Mouse (Mus musculus): ENCODE data around the gene Snx17. TPM values are rescaled to one million over a fixed set of nuclear protein-coding genes. Genes with fewer than 3 reads are reported as not detected.

The Snx17 gene
- polyA plus RNA-seq, 1 experiment from 2014 or later = 145 TPM

DNA sequence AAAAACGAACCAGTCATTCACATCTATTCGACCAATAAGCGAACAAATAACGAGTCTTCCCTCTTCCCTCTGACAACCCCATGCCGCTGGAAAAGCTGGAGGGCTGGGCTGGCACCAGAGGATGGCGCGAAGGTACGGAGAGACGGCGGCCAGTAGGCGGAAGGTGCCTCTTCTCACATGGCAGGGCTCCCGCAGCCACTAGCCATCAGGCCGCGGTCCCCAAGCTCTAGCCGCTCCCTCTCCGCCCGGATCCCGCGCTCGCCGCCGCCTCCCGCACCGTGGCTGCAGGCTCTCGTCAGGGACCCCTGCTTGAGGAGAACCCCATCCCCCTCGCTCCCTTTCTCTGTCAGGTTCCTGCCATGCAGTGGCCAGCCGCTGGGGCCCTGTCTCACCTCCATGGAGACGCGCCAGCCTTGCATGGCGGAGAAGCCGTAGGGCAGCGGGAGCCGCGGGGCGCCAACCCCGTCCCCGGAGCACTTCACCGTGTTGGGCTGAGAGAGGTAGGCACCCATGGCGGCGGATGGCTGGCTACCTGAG, 27.0 kb downstream of the Snx17 start:
- no peaks in the 10 kb centered on the region for H3K27me3 ChIP-seq (ENCODE audit: control insufficient read depth, insufficient read depth, low read depth, low read length)
- H3K27ac ChIP-seq (ENCODE audit: low read length) = peak overlapping the region; percentile 90
- H3K4me2 ChIP-seq (ENCODE audit: low read depth, low read length) = peak overlapping the region; percentile 76
- peak overlapping the region; percentile 94 for H3K9ac ChIP-seq (ENCODE audit: low read length)
- H3K9me3 ChIP-seq (ENCODE audit: control insufficient read depth, low read length) = no peaks in the 10 kb centered on the region
- peak overlapping the region; percentile 99 for H3K4me3 ChIP-seq (ENCODE audit: low read length)
- ATAC-seq (ENCODE audit: low read depth) = peak; percentile 34
- under 1% methylated on average over 32 of the region's 40 CpGs for WGBS
- no peaks in the 10 kb centered on the region for H3K36me3 ChIP-seq (ENCODE audit: control insufficient read depth, insufficient read depth, low read length)
- peaks cover 10% of the 10 kb centered on the region for H3K4me1 ChIP-seq (replicated peaks; ENCODE audit: control insufficient read depth, insufficient read depth, low read length)

DNA sequence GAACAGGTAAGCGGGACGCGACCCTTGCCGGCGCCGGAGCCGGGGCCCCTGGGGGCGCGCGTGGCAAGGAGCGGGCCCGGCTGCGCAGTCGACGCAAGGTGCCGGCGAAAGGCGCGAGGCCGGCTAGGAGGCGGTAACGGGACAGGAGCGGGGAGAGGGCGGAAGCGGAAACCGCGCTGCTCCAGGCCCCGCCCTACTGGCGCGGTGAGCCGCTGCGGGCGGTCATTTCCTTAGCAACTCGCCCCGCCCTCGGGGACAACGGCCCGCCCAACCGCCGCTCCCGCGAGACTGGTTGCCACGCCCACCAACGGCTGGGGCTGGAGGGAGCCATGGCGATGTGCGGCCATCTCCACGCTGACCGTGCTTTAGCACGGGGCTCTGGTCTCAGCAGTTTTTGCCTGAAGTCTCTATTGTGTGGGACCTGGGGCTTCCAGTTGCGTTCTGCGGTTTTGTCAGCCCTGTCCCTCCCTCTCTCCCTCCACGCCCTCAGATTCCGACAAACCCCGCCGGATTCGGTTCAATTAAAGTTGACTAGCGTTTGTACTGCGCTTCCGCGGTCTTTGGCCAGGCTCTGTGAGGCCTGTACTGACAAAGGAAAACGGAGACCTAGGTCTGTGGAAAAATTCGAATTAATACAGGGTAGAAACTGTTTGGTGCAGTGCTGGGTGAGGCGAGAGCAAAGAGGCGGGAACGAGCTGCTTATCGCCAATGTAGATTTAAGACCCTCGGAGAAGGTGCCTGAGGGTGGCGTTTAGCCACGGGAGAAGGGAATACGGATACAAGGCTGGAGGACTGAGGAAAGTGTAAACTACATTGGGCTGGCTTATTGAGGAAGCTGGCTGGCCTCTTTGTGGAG, 27.6 kb downstream of the Snx17 start, which contains the start of gene Ppm1g:
Ppm1g (minus strand) TSS at position 240 of the 856 bp plus-strand sequence.
- under 1% methylated on average over 65 of the region's 70 CpGs for WGBS
- ATAC-seq (ENCODE audit: low read depth) = peak; percentile 97
- H3K4me2 ChIP-seq (ENCODE audit: low read depth, low read length) = peak within 1 kb of the TSS; percentile 76

GRCm38 (mm10) chr5:31221304-31221945, 28.4 kb downstream of the Snx17 start:
- Histone ChIP-seq H3K36me3 (ENCODE audit: control insufficient read depth, insufficient read depth, low read length) (no peaks in the 10 kb centered on the region), H3K9ac (ENCODE audit: low read length) (peak overlapping the region; percentile 72), H3K27ac (ENCODE audit: low read length) (peak overlapping the region; percentile 85), H3K4me1 (replicated peaks; ENCODE audit: control insufficient read depth, insufficient read depth, low read length) (peaks cover 10% of the 10 kb centered on the region), H3K9me3 (ENCODE audit: control insufficient read depth, low read length) (no peaks in the 10 kb centered on the region), H3K4me3 (ENCODE audit: low read length) (peak overlapping the region; percentile 99), H3K4me2 (ENCODE audit: low read depth, low read length) (peak overlapping the region; percentile 68), H3K27me3 (ENCODE audit: control insufficient read depth, insufficient read depth, low read depth, low read length) (no peaks in the 10 kb centered on the region)
- WGBS = 14% methylated on average over 11 of the region's 11 CpGs
- ATAC-seq (ENCODE audit: low read depth) = no peak

More for the DNA sequence above, 27.6 kb downstream of the Snx17 start, which contains the start of gene Ppm1g:
- H3K4me1 ChIP-seq (replicated peaks; ENCODE audit: control insufficient read depth, insufficient read depth, low read length) = peaks cover 10% of the 10 kb centered on the region
- no peaks in the 10 kb centered on the region for H3K27me3 ChIP-seq (ENCODE audit: control insufficient read depth, insufficient read depth, low read depth, low read length)
- H3K4me3 ChIP-seq (ENCODE audit: low read length) = peak within 1 kb of the TSS; percentile 99
- H3K36me3 ChIP-seq (ENCODE audit: control insufficient read depth, insufficient read depth, low read length) = no peaks in the 10 kb centered on the region
- no peaks in the 10 kb centered on the region for H3K9me3 ChIP-seq (ENCODE audit: control insufficient read depth, low read length)
- peak within 1 kb of the TSS; percentile 94 for H3K9ac ChIP-seq (ENCODE audit: low read length)
- peak within 1 kb of the TSS; percentile 90 for H3K27ac ChIP-seq (ENCODE audit: low read length)

- H3K4me1 ChIP-seq (replicated peaks; ENCODE audit: control insufficient read depth, insufficient read depth, low read length) = peaks cover 7% of the 10 kb centered on the region
- no peaks in the 10 kb centered on the region for H3K9me3 ChIP-seq (ENCODE audit: control insufficient read depth, low read length)
- no peak overlapping the region for H3K4me3 ChIP-seq (ENCODE audit: low read length)
- H3K27ac ChIP-seq (ENCODE audit: low read length) = no peak overlapping the region
- H3K9ac ChIP-seq (ENCODE audit: low read length) = no peak overlapping the region
- ATAC-seq (ENCODE audit: low read depth) = no peak
- no peaks in the 10 kb centered on the region for H3K36me3 ChIP-seq (ENCODE audit: control insufficient read depth, insufficient read depth, low read length)
- no peak overlapping the region for H3K4me2 ChIP-seq (ENCODE audit: low read depth, low read length)
- H3K27me3 ChIP-seq (ENCODE audit: control insufficient read depth, insufficient read depth, low read depth, low read length) = no peaks in the 10 kb centered on the region
- 93% methylated on average over 9 of the region's 9 CpGs for WGBS
These were observed 29.7 kb downstream of the Snx17 start for GRCm38 (mm10) chr5:31222696-31223095.

DNA sequence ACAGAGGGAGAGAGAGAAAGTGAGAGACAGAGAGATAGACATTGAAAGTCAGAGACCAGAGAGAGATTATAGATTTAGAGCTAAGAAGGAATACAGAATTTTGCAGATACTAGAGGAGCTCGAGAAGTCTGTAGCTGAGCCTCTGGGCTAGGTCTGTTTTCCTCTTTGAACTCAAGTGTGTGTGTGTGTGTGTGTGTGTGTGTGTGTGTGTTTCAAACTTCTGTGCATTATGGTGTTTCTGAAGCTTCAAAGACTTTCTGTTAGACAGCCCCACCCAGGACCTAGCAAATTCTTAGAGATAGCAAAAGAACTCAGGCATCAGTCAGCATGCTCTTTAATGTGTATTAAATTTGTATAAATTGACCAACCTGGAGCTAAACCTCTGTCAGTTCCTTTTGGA, 33.6 kb downstream of the Snx17 start:
- H3K9me3 ChIP-seq (ENCODE audit: control insufficient read depth, low read length) = no peaks in the 10 kb centered on the region
- H3K27me3 ChIP-seq (ENCODE audit: control insufficient read depth, insufficient read depth, low read depth, low read length) = no peaks in the 10 kb centered on the region
- H3K9ac ChIP-seq (ENCODE audit: low read length) = no peak overlapping the region
- ATAC-seq (ENCODE audit: low read depth) = no peak
- no peak overlapping the region for H3K4me3 ChIP-seq (ENCODE audit: low read length)
- H3K4me2 ChIP-seq (ENCODE audit: low read depth, low read length) = no peak overlapping the region
- H3K27ac ChIP-seq (ENCODE audit: low read length) = no peak overlapping the region
- H3K36me3 ChIP-seq (ENCODE audit: control insufficient read depth, insufficient read depth, low read length) = no peaks in the 10 kb centered on the region
- no peaks in the 10 kb centered on the region for H3K4me1 ChIP-seq (replicated peaks; ENCODE audit: control insufficient read depth, insufficient read depth, low read length)
- WGBS = 60% methylated on average over 1 of the region's 1 CpGs

- Histone ChIP-seq H3K4me3 (ENCODE audit: low read length) (peak within 1 kb of the TSS; percentile 96), H3K27me3 (ENCODE audit: control insufficient read depth, insufficient read depth, low read depth, low read length) (no peaks in the 10 kb centered on the region), H3K9ac (ENCODE audit: low read length) (peak within 1 kb of the TSS; percentile 98), H3K36me3 (ENCODE audit: control insufficient read depth, insufficient read depth, low read length) (peaks cover 15% of the 10 kb centered on the region), H3K27ac (ENCODE audit: low read length) (peak within 1 kb of the TSS; percentile 98), H3K4me1 (replicated peaks; ENCODE audit: control insufficient read depth, insufficient read depth, low read length) (peaks cover 6% of the 10 kb centered on the region; the same call in 1 of the 2 replicates), H3K9me3 (ENCODE audit: control insufficient read depth, low read length) (no peaks in the 10 kb centered on the region), H3K4me2 (ENCODE audit: low read depth, low read length) (peak within 1 kb of the TSS; percentile 94)
- peak; percentile 99 for ATAC-seq (ENCODE audit: low read depth)
- WGBS = under 1% methylated on average over 58 of the region's 103 CpGs
These were observed 47.9 kb downstream of the Snx17 start, which contains the start of the genes Nrbp1 and Gm9970 for GRCm38 (mm10) chr5:31240637-31241521. Gene Nrbp1 (plus strand): TSS chr5:31240864. Gene Gm9970 (minus strand): TSS chr5:31241232.

DNA sequence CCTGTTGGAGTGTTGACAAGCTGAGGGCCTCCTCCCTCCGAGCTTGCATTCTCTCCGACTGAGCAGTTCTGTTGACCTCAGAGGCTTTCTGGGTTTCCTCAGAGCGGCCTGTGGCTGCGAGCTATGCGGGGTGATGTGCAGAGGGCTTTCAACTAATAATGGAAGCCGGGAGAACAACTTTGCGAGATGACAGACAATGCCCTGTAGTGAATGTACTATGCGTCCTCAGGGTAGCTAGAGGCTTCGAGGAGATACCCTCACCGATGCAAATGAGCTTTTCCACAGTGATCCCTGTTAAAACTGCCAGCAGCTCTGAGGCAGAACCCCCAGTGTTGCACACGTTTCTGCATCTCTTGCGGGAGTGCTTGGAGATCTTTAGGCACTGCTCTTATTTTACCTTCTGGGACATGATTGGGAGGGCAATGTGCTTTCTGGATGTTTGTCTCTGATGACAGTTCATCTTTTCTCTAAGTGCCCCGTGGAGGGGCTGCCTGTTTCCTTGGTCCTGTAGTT, 48.6 kb downstream of the Snx17 start:
- Histone ChIP-seq H3K27me3 (ENCODE audit: control insufficient read depth, insufficient read depth, low read depth, low read length) (no peaks in the 10 kb centered on the region), H3K4me2 (ENCODE audit: low read depth, low read length) (peak overlapping the region; percentile 94), H3K4me1 (replicated peaks; ENCODE audit: control insufficient read depth, insufficient read depth, low read length) (peaks cover 6% of the 10 kb centered on the region; the same call in 1 of the 2 replicates), H3K4me3 (ENCODE audit: low read length) (peak overlapping the region; percentile 96), H3K27ac (ENCODE audit: low read length) (peak overlapping the region; percentile 98), H3K36me3 (ENCODE audit: control insufficient read depth, insufficient read depth, low read length) (peaks cover 22% of the 10 kb centered on the region), H3K9me3 (ENCODE audit: control insufficient read depth, low read length) (no peaks in the 10 kb centered on the region), H3K9ac (ENCODE audit: low read length) (peak overlapping the region; percentile 98)
- ATAC-seq (ENCODE audit: low read depth) = no peak
- under 1% methylated on average over 13 of the region's 13 CpGs for WGBS

- no peak overlapping the region for H3K27ac ChIP-seq (ENCODE audit: low read length)
- no peaks in the 10 kb centered on the region for H3K27me3 ChIP-seq (ENCODE audit: control insufficient read depth, insufficient read depth, low read depth, low read length)
- 17% methylated on average over 10 of the region's 10 CpGs for WGBS
- H3K36me3 ChIP-seq (ENCODE audit: control insufficient read depth, insufficient read depth, low read length) = peaks cover 22% of the 10 kb centered on the region
- H3K9ac ChIP-seq (ENCODE audit: low read length) = peak overlapping the region; percentile 98; the same call in 1 of the 2 replicates
- H3K4me1 ChIP-seq (replicated peaks; ENCODE audit: control insufficient read depth, insufficient read depth, low read length) = peaks cover 6% of the 10 kb centered on the region; the same call in 1 of the 2 replicates
- H3K4me3 ChIP-seq (ENCODE audit: low read length) = peak overlapping the region; percentile 96
- no peaks in the 10 kb centered on the region for H3K9me3 ChIP-seq (ENCODE audit: control insufficient read depth, low read length)
- no peak for ATAC-seq (ENCODE audit: low read depth)
- peak overlapping the region; percentile 94 for H3K4me2 ChIP-seq (ENCODE audit: low read depth, low read length)
These were observed 49.2 kb downstream of the Snx17 start for GRCm38 (mm10) chr5:31242191-31242590.

Measured in lung, embryonic 16.5 days (tissue).